Mouse (Mus musculus) midbrain, embryonic 14.5 days (tissue): ENCODE measurements around the gene Grid1. TPM values are rescaled to one million over a fixed set of nuclear protein-coding genes. Genes with fewer than 3 reads are reported as not detected.

Experiments
- ATAC-seq: fragments of 200-750 bp; cut with Nextera tagmentation; 2 replicates; pipeline ENCODE4 v1.8.0; 2017; ENCODE audit warnings: moderate number of reproducible peaks, moderate library complexity; ENCODE audit not compliant: low FRiP score, low TSS enrichment
- DNase-seq: peaks from one replicate; pipeline ENCODE4 v3.0.0-alpha.2; 2015
- H3K27ac ChIP-seq: fragments of 300-500 bp; sonication (generic); replicated peaks from 2 replicates; pipeline ENCODE4 v1.5.1; 2014; ENCODE audit warnings: mild to moderate bottlenecking, low read depth, low read length, moderate library complexity
- H3K27me3 ChIP-seq: fragments of 300-500 bp; sonication (generic); 2 replicates; pipeline ENCODE4 v1.6.1; 2014; ENCODE audit warnings: low read length, control low read depth, mixed read lengths; ENCODE audit not compliant: control insufficient read depth, insufficient read depth
- H3K36me3 ChIP-seq: fragments of 300-500 bp; sonication (generic); 2 replicates; pipeline ENCODE4 v1.6.1; 2014; ENCODE audit warnings: low read length, control low read depth; ENCODE audit not compliant: control insufficient read depth, insufficient read depth
- H3K4me1 ChIP-seq: fragments of 300-500 bp; sonication (generic); 2 replicates; pipeline ENCODE4 v1.6.1; 2014; ENCODE audit warnings: mild to moderate bottlenecking, antibody characterized with exemption, low read length, control low read depth; ENCODE audit not compliant: control insufficient read depth, insufficient read depth
- H3K4me2 ChIP-seq: fragments of 300-500 bp; sonication (generic); 2 replicates; pipeline ENCODE4 v1.6.1; 2014; ENCODE audit warnings: mild to moderate bottlenecking, low read length, moderate library complexity
- H3K4me3 ChIP-seq: fragments of 300-500 bp; sonication (generic); replicated peaks from 2 replicates; pipeline ENCODE4 v1.5.1; 2014; ENCODE audit warnings: low read depth, low read length
- H3K9ac ChIP-seq: fragments of 300-500 bp; sonication (generic); replicated peaks from 2 replicates; pipeline ENCODE4 v1.6.1; 2014; ENCODE audit warnings: mild to moderate bottlenecking, low read length, moderate library complexity
- H3K9me3 ChIP-seq: fragments of 300-500 bp; sonication (generic); 2 replicates; pipeline ENCODE4 v1.6.1; 2016; ENCODE audit warnings: low read length, control low read depth, mixed read lengths; ENCODE audit not compliant: control insufficient read depth
- WGBS: fragments of 180-500 bp; shearing (Covaris S2); extraction: QIAGEN DNeasy Blood & Tissue Kit; methylation state at CpG from one replicate; pipeline ENCODE4 v1.1.7; 2014; 5-methylcytosine and 5-hydroxymethylcytosine counted together
- polyA plus RNA-seq: library from polyadenylated mRNA; unstranded; fragments of >200 nt; fragmentation: Nextera tagmentation; extraction: Ambion mirVana; gene quantifications from 2 replicates; pipeline ENCODE4 v1.2.1, GENCODE M21; 2014

The Grid1 gene
- polyA plus RNA-seq, 1 experiment from 2014 or later: 5.1 TPM

GRCm38 (mm10) chr14:34969102-34969819, 149.4 kb downstream of the Grid1 start:
- peak; percentile 85 for DNase-seq
- H3K27me3 ChIP-seq: no peaks in the 10 kb centered on the region; the same call in 1 of the 2 replicates
- no peaks in the 10 kb centered on the region for H3K9me3 ChIP-seq
- no peak overlapping the region for H3K27ac ChIP-seq
- H3K4me1 ChIP-seq: peaks cover 3% of the 10 kb centered on the region; the same call in 1 of the 2 replicates
- peak; percentile 85 for ATAC-seq
- H3K9ac ChIP-seq: no peak overlapping the region
- H3K36me3 ChIP-seq: no peaks in the 10 kb centered on the region
- H3K4me2 ChIP-seq: no peak overlapping the region
- H3K4me3 ChIP-seq: no peak overlapping the region
- WGBS: 18% methylated on average over 6 of the region's 6 CpGs

- Histone ChIP-seq H3K27me3 (no peaks in the 10 kb centered on the region; the same call in 1 of the 2 replicates), H3K9ac (no peak overlapping the region), H3K4me1 (peaks cover 7% of the 10 kb centered on the region), H3K9me3 (no peaks in the 10 kb centered on the region), H3K36me3 (no peaks in the 10 kb centered on the region), H3K4me2 (no peak overlapping the region), H3K4me3 (no peak overlapping the region), H3K27ac (no peak overlapping the region)
- 66% methylated on average over 3 of the region's 3 CpGs for WGBS
- no peak for DNase-seq
- ATAC-seq: no peak
These were observed 153.0 kb downstream of the Grid1 start for GRCm38 (mm10) chr14:34972930-34973329.

- H3K27me3 ChIP-seq: no peaks in the 10 kb centered on the region
- no peaks in the 10 kb centered on the region for H3K36me3 ChIP-seq
- no peak overlapping the region for H3K4me2 ChIP-seq
- no peaks in the 10 kb centered on the region for H3K9me3 ChIP-seq
- no peak overlapping the region for H3K4me3 ChIP-seq
- H3K27ac ChIP-seq: no peak overlapping the region
- DNase-seq: peak; percentile 20
- whole genome bisulfite sequencing: 17% methylated on average over 2 of the region's 2 CpGs
- no peak for ATAC-seq
- peaks cover 4% of the 10 kb centered on the region; the same call in 1 of the 2 replicates for H3K4me1 ChIP-seq
- no peak overlapping the region for H3K9ac ChIP-seq
These were observed 160.8 kb downstream of the Grid1 start for GRCm38 (mm10) chr14:34980756-34981155.

GRCm38 (mm10) chr14:34989131-34989530, 169.2 kb downstream of the Grid1 start:
- Histone ChIP-seq H3K9ac (no peak overlapping the region), H3K36me3 (no peaks in the 10 kb centered on the region), H3K4me2 (no peak overlapping the region), H3K4me3 (no peak overlapping the region), H3K4me1 (no peaks in the 10 kb centered on the region), H3K27me3 (no peaks in the 10 kb centered on the region), H3K27ac (no peak overlapping the region), H3K9me3 (no peaks in the 10 kb centered on the region)
- no peak for DNase-seq
- no peak for ATAC-seq
- 79% methylated on average over 5 of the region's 5 CpGs for WGBS

- no peaks in the 10 kb centered on the region for H3K9me3 ChIP-seq
- 80% methylated on average over 7 of the region's 7 CpGs for WGBS
- ATAC-seq: no peak
- H3K4me1 ChIP-seq: 0 out of 2 replicates have a peak, but pooled peaks cover 10% of the 10 kb centered on the region
- no peak overlapping the region for H3K9ac ChIP-seq
- no peak overlapping the region for H3K4me3 ChIP-seq
- H3K4me2 ChIP-seq: no peak overlapping the region
- no peak for DNase-seq
- no peaks in the 10 kb centered on the region for H3K36me3 ChIP-seq
- H3K27ac ChIP-seq: no peak overlapping the region
- H3K27me3 ChIP-seq: no peaks in the 10 kb centered on the region
These were observed 186.8 kb downstream of the Grid1 start for GRCm38 (mm10) chr14:35006736-35007135.

- Histone ChIP-seq H3K4me1 (0 out of 2 replicates have a peak, but pooled peaks cover 10% of the 10 kb centered on the region), H3K27me3 (no peaks in the 10 kb centered on the region), H3K4me2 (no peak overlapping the region), H3K9ac (no peak overlapping the region), H3K27ac (no peak overlapping the region), H3K36me3 (no peaks in the 10 kb centered on the region), H3K9me3 (no peaks in the 10 kb centered on the region), H3K4me3 (no peak overlapping the region)
- WGBS: 45% methylated on average over 3 of the region's 3 CpGs
- peak; percentile 51; the same call in 1 of the 2 replicates for ATAC-seq
- DNase-seq: peak; percentile 30
These were observed 188.8 kb downstream of the Grid1 start for GRCm38 (mm10) chr14:35008674-35009073.

GRCm38 (mm10) chr14:35009074-35009473, 189.2 kb downstream of the Grid1 start:
- no peak overlapping the region for H3K4me2 ChIP-seq
- 21% methylated on average over 9 of the region's 9 CpGs for WGBS
- H3K9ac ChIP-seq: no peak overlapping the region
- DNase-seq (no peak), ATAC-seq (no peak)
- H3K4me1 ChIP-seq: 0 out of 2 replicates have a peak, but pooled peaks cover 10% of the 10 kb centered on the region
- H3K27me3 ChIP-seq: no peaks in the 10 kb centered on the region
- H3K27ac ChIP-seq: no peak overlapping the region
- H3K36me3 ChIP-seq: no peaks in the 10 kb centered on the region
- no peaks in the 10 kb centered on the region for H3K9me3 ChIP-seq
- H3K4me3 ChIP-seq: no peak overlapping the region

- Histone ChIP-seq H3K4me3 (no peak overlapping the region), H3K4me1 (no peaks in the 10 kb centered on the region), H3K9me3 (no peaks in the 10 kb centered on the region), H3K27ac (no peak overlapping the region), H3K36me3 (no peaks in the 10 kb centered on the region), H3K4me2 (no peak overlapping the region), H3K27me3 (no peaks in the 10 kb centered on the region), H3K9ac (no peak overlapping the region)
- DNase-seq: no peak
- ATAC-seq: no peak
- WGBS: 91% methylated on average over 8 of the region's 8 CpGs
These were observed 206.8 kb downstream of the Grid1 start for GRCm38 (mm10) chr14:35026686-35027085.
